Mouse (Mus musculus): Measurements from ENCODE around the gene Gm11639.

DNA sequence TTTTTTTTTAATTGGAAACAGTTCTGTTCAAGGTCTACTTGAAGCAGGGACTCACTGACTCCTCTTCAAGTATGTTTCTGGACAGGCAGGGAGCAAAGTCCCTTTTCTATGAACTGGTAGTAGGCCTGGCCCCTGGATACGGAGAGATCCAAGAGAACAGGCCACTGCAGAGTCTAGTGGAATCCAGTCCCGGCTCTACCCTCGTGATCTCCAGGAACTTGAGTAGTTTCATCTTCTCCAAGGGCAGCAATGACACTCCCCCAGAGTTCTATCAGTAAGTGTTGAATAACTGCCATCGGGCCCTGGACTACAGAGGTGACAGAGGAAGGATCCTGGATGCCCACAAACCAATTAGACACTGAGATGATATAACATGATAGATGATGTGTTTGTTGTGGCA lies 470.4 kb downstream of the Gm11639 start:
- TF ChIP-seq CTCF (IDR thresholded peaks at IDR 0.05; ENCODE audit: borderline replicate concordance, insufficient read depth, low read depth, low read length) (no peak), POLR2A (IDR thresholded peaks at IDR 0.05; ENCODE audit: borderline replicate concordance, insufficient read depth, low read length) (no peak)
